Mouse (Mus musculus) kidney, adult 11 months (tissue): Measurements from ENCODE around the gene Abhd10.

Source experiments
- DNase-seq: peaks from one replicate; pipeline ENCODE4 v3.0.0; 2022

The Abhd10 gene

DNA sequence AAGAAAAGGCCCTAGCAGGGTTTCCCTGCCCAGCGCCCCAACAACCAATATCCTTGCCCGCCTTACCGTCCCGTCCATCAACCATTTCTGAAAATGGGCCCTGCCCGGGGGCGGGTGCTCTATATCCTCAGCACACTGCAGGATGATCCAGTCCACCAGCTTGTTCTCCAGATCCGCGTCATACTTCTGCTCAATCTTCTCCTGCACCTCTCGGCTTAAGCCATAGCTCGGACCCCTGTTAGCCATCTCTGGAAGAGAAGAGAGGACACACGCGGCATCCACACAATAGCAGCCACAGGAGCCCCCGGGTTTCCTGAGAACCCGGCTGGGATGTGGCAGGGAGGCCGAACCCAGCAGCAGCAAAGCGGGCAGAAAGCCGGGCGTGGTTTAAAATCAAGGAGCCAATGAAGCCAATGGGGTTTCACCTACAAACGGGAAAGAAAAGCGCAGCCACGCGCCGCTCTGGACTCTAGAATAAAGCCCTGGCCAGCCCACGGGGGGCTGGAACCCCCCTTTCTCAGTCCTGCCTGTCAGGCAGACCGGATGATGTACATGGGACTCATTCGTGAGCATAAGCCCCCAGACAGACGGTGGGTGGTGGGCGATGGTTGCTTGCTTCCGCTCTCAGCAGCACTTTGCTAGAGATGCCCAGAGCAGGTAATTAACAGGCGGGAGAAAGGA is 18.6 kb downstream of the Abhd10 start, which contains the start of gene Tagln3:
TSS of gene Tagln3 (minus strand) at position 548 of the 681 bp plus-strand sequence.
- DNase-seq, result no peak

DNA sequence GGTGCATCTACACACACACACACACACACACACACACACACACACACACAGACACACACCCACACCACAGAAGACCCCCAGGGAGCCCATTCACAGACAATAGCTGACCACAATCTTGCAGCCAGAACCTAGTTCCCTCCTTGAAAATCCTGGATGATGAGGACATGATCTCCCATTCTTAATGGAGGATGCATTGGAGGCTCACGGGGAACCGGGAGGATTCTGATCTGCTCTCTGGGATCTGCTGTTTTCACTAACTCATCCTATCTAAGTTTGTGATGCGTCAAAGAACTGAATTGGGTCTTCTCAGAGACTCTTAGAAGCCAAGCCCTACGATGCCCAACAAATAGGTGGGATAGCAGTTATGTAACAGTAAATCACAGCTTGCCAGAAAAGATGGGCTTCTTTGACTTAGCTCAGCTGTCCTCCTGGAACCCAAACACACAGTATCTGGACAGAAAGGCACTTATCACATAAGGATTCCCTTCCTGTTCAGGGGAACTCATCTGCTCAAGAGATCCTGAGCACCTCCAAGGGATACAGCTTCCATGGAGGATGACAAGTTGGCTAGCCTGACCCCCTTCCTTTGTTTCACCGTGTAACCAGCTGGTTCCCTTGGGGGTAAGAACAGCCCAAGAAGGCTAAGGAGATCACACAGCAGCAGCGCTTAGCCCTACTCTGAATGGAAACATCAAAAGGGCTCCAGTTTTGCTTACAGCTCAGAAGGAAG is 19.4 kb downstream of the Abhd10 start:
- DNase-seq, result no peak

- DNase-seq, result no peak
Measured at GRCm38 (mm10) chr16:45722460-45722951, 20.2 kb downstream of the Abhd10 start.

DNA sequence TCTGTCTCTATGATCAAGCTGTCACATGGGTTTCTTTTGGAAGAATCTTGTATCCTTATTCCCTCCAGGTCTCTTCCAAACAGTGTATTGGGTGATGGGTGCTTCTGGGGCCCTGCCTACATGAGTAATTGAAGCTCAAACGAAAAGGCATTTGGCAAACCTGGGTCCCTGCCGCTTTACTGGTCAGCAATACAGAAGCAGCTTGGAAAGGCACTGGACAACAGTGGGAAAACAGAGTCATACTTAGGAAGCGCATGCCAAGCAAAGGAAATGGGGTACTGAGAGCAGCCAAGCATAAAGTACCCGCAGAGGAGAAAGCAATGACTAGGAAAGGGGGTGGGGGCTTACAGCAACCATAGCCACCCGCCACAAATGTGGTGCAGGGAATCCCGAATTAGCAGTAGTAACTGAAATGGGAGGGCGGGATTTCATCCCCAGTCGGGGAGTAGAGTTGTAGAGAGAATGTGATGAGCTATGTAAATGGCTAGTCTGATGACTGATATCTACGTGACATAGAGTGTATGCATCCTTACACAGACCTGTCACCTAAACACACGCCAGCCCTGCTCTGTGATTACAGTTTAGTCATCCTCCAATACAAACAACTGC is 22.6 kb downstream of the Abhd10 start:
- DNase-seq, result no peak

DNA sequence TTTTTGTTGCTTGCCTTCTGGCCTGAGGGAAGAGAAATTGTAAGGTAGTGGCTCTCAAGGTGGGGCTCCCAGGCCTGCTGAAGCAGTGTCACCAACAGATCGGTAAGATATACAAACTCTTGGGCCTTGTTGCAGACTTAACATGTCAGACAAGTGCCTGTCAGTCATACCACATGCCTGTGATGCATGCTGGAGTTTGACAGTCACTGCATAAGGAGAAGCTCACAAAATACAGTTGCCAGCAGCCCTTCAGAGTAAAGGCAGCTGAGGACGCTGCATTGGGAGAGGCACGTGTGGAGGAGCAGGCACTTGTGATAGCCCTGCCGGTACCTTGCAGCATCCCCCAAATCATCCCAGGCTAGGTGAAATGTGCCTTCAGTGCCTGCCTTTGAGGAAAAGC is 24.5 kb downstream of the Abhd10 start:
- DNase-seq, result no peak

DNA sequence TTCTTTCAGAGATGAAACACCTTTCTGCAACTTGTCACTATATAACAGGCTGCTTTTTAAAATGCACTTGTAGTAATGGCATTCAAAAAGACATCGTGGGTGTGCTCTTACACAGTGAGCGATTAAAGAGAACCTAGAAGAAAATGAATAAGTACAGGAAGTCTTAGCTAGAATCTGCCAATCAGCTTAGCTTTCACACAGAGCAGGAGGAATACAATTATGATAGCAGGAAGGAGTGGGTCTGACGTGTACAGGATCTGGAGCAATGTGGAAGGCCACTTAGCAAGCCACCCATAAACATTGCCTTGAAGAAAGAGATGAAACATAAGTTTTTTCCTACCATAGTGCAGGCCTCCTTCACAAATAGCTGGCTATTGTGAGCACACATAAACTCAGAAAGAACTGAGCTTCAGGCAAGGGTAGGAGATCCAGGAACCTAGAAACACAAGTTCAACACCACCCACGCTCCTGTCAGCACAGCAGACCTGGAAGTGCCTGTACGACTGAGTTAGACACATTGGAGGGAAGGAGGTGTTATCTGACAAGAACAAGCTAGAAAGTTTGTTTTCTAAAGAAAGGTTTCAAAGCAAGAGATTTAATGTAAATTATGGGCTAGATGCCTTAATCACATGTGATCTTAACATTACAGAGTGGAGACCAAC is 28.1 kb downstream of the Abhd10 start:
- DNase-seq, result no peak

DNA sequence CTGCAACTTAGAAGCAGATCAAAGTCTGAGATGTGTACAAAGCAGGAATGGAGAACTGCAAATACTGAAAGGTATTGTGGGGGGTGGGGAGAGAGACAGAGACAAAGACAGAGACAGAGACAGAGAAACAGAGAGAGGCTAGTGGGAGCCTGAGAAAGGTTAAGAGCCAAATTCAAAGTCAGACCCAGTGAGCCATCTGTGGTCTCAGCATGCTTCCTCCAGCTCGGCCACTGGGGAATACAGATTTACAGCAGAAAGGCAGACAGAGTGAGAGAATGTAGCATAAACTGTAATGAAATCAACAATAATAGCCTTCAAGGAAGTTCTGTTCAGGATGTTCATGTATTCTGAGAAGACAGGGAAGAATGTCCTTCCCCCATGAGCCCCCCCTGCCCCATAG is 28.9 kb downstream of the Abhd10 start:
- no peak for DNase-seq

GRCm38 (mm10) chr16:45713261-45713660 is 29.5 kb downstream of the Abhd10 start:
- DNase-seq, result no peak

- DNase-seq, result no peak
Measured at GRCm38 (mm10) chr16:45711263-45711662, 31.5 kb downstream of the Abhd10 start.

GRCm38 (mm10) chr16:45699301-45699700 is 43.5 kb downstream of the Abhd10 start:
- DNase-seq, result no peak

DNA sequence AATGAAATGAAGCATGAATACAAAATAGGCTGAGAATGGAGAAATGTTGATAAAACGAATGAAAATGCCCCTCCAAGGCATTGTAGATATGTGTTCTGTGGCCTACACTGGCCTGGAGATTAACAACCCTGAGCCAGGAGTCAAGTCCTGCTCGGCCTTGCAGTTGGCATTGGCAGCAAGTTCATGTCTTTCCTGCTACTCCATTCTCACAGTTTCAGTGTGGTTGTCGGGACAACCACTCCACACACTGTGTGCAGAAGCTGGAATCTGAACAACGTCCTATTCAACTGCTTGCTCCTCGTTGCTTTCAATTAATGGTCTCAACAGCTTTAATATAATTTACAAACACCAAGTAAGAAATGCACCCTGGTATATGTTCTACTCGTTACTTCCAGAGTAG is 44.8 kb downstream of the Abhd10 start:
- DNase-seq, result no peak

DNA sequence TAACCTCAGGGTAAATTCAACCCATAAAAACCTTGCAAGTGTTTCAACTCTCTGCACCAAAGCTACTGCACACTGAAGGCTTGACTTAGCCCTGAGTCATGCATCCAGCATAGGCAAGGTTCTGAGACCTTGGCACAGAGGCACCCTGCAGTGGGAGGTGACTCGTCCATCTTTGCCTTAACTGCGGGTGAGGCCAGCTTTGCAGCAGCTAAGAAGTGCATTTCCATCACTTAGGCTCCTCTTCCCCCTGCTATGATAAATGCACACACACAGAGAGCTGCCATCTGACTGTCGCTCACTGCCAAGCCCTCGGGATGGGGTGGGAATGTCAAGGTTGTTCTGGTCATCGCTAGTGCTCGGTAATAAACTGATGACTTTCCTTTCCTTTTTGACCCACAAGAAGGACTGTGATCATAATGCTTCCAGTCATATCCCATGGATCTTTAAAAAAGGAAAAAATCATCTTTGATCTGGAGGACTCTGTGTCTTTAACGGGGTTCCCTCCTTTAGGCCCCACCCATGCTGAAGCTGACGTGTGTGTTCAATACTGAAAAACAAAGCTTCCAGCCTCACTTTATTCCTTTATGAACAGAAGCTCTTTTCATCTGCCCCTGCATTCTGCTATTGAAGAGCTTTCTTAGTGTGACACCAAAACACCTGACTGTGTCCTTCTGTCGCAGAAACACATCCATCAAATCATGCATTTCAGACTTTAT is 47.2 kb downstream of the Abhd10 start:
- no peak for DNase-seq

DNA sequence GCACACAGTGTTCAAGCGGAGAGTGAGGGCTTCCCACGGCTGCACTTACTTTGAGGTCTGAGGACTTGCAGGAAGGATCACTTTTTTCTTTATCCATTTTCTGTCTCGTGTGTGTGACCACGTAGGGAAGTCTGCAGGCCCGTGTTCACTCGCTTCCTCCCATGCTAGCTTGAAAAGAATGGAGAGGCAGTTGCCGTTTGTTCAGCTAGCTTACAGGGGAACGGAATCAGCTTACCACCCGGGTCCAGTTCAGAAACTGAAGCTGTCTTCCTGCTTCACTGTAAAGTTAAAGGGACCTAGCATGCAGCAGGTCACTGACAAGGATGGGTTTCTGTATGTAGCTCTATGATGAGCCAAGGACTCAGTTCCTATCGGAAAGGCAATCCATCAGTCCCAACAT is 49.2 kb downstream of the Abhd10 start, which contains the start of gene Tmprss7:
TSS of gene Tmprss7 (minus strand) at position 101 of the 400 bp plus-strand sequence.
- no peak for DNase-seq

DNA sequence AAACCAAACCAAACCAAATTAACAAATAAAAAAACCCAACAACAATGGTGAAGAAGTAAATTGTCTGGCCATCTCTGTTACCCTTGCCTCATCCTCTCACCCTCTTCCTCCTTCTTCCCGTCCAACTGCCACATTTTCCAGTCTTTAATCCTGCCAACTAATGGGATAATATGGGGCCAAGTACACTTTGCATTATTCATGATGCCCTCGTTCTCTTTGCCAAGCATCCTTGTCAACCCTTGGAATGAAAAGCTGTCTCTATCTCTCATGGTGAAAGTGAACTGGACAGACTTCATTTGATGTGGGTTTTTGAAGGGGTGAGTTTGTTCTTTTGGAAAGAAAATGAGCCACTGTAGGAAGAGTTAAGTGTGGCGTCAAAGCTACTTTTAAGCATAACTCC is 49.9 kb downstream of the Abhd10 start:
- no peak for DNase-seq

- DNase-seq, result no peak
Measured at GRCm38 (mm10) chr16:45690178-45690577, 52.6 kb downstream of the Abhd10 start.

GRCm38 (mm10) chr16:45686833-45687232 is 55.9 kb downstream of the Abhd10 start:
- DNase-seq, result no peak

DNA sequence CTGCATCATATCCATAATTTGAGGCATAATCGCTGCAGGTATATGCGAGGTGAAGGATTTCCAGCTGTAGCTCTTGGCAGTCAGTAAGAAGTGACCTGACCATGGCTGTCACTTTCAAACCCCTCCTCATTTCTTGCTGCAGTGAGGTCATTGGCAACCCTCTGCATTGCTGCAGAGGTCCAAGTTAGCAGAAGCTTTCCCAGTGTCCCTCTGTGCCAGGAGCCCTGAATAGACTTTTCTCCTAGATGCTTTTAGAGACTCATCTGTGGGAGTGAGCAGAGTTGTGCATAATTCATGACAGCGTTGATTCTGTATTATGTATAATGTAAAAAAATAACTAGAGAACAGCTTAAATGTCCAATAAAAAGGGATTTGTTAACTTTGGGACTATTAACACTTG is 57.5 kb downstream of the Abhd10 start:
- no peak for DNase-seq

DNA sequence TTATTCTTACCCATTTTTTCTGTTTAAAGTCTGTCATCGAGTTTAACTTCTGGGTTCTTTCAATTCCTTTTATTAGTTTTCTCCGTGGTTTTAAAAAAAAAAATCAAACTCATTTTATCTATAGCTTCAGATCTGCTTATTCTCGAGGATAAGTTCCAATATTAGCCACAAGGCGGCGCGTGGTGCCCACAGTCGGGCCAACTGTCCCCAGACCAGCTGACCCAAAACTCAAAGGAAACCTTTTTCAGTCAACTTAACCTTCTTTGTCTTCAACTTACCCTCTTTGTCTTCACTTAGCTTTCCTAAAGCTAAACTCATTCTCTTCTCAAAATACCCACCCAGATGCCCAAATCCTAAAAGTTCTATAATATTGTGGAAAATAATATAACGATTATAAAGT is 57.9 kb downstream of the Abhd10 start:
- peak; percentile 10 for DNase-seq
